ENCODE assay signal across 9 mouse cellular contexts in the genomic region with DNA sequence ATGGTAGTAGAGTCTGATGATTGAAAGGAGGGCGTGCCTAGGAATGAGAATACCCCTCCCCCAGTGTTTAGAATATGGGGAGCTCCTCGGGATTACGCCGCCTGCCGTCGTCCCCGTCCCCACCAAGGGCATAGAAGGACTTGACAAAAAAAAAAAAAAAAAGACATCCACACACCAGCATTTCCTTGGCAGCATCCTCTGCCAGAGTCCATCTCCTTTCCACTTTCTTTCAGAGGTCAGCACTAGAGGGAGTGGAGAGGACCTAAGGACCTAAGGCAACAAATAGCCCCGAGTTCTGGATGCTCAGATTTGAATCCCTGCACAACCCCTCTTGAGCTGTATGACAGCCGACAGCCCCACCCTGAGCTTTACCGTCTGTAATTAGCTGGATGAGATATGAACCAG. TPM values are rescaled to one million over a fixed set of nuclear protein-coding genes. Genes with fewer than 3 reads are reported as not detected.
DNase-seq lines count a peak whose midpoint lies in the region; ATAC-seq lines count a peak whose summit lies in the region.
"Had no signal": no experiment of that assay in that cellular context is flagged by ENCODE, and none has a peak within 500 bp of the region (broad histone marks: within the 10 kb centered on the region; RNA-seq: fewer than 3 reads in every experiment).

No protein-coding gene starts in this region.

- no peak for ATAC-seq in lung, embryonic 15.5 days (ENCODE audit: borderline replicate concordance, extremely low read depth, low FRiP score, low TSS enrichment)
- no peak for ATAC-seq in heart, embryonic 16.5 days (replicated peaks; ENCODE audit: extremely low read depth, insufficient read depth, low FRiP score)
- ATAC-seq in liver, embryonic 12.5 days: no peak
- no peak for ATAC-seq in stomach, embryonic 16.5 days (ENCODE audit: insufficient read depth, low FRiP score)

- no peaks in the 10 kb centered on the region for H3K36me3 ChIP-seq in lung, embryonic 15.5 days
- no peaks in the 10 kb centered on the region for H3K36me3 ChIP-seq in heart, embryonic 16.5 days (ENCODE audit: control insufficient read depth, insufficient read depth)
- no peaks in the 10 kb centered on the region for H3K36me3 ChIP-seq in liver, embryonic 12.5 days
- no peaks in the 10 kb centered on the region for H3K36me3 ChIP-seq in stomach, embryonic 16.5 days (ENCODE audit: control insufficient read depth, insufficient read depth, low read length)

- peak overlapping the region; percentile 95 for H3K4me3 ChIP-seq in lung, embryonic 15.5 days
- H3K4me3 ChIP-seq in heart, embryonic 16.5 days (ENCODE audit: low read length): no peak overlapping the region
- H3K4me3 ChIP-seq in liver, embryonic 12.5 days: no peak overlapping the region
- no peak overlapping the region for H3K4me3 ChIP-seq in stomach, embryonic 16.5 days (replicated peaks; ENCODE audit: low read length)

- H3K4me2 ChIP-seq in lung, embryonic 15.5 days: peak overlapping the region; percentile 85
- peak overlapping the region; percentile 97 for H3K4me2 ChIP-seq in heart, embryonic 16.5 days (ENCODE audit: low read depth, low read length)
- H3K4me2 ChIP-seq in liver, embryonic 12.5 days: peak overlapping the region; percentile 99; the same call in 1 of the 2 replicates
- H3K4me2 ChIP-seq in stomach, embryonic 16.5 days (ENCODE audit: low read depth, low read length): peak overlapping the region; percentile 94

- no peak for DNase-seq in lung, postnatal 25 days (ENCODE audit: low spot score)
- no peak for DNase-seq in frontal cortex, postnatal 25 days (ENCODE audit: low spot score in 2 of 2)
- DNase-seq in yolk sac, embryonic 10.5 days (ENCODE audit: low spot score): no peak
- no peak for DNase-seq in thymus, postnatal 4 days
- DNase-seq: right cerebral cortex, postnatal 14 days had no signal

- 2% methylated on average over 10 of the region's 10 CpGs for WGBS in lung, embryonic 15.5 days
- WGBS in heart, embryonic 16.5 days: 5% methylated on average over 10 of the region's 10 CpGs
- 5% methylated on average over 10 of the region's 10 CpGs for WGBS in liver, embryonic 12.5 days (ENCODE audit: insufficient replicate concordance)
- WGBS in stomach, embryonic 16.5 days: 3% methylated on average over 10 of the region's 10 CpGs

- no peaks in the 10 kb centered on the region for H3K9me3 ChIP-seq in lung, embryonic 15.5 days
- no peaks in the 10 kb centered on the region for H3K9me3 ChIP-seq in heart, embryonic 16.5 days (replicated peaks; ENCODE audit: control insufficient read depth, low read length)
- H3K9me3 ChIP-seq in liver, embryonic 12.5 days (replicated peaks): no peaks in the 10 kb centered on the region
- no peaks in the 10 kb centered on the region for H3K9me3 ChIP-seq in stomach, embryonic 16.5 days (replicated peaks; ENCODE audit: control insufficient read depth, low read length)

- H3K9ac ChIP-seq in lung, embryonic 15.5 days: no peak overlapping the region
- peak overlapping the region; percentile 15; the same call in 1 of the 2 replicates for H3K9ac ChIP-seq in heart, embryonic 16.5 days (ENCODE audit: low read length)
- H3K9ac ChIP-seq in liver, embryonic 12.5 days: no peak overlapping the region
- H3K9ac ChIP-seq in stomach, embryonic 16.5 days (ENCODE audit: low read length): no peak overlapping the region

- H3K4me1 ChIP-seq in lung, embryonic 15.5 days: peaks cover 47% of the 10 kb centered on the region
- H3K4me1 ChIP-seq in heart, embryonic 16.5 days (ENCODE audit: control insufficient read depth, insufficient read depth, low read length): peaks cover 39% of the 10 kb centered on the region
- peaks cover 56% of the 10 kb centered on the region for H3K4me1 ChIP-seq in liver, embryonic 12.5 days
- peaks cover 38% of the 10 kb centered on the region for H3K4me1 ChIP-seq in stomach, embryonic 16.5 days (ENCODE audit: control insufficient read depth, insufficient read depth, low read length)

- peak overlapping the region; percentile 99 for H3K27ac ChIP-seq in lung, embryonic 15.5 days
- peak overlapping the region; percentile 99 for H3K27ac ChIP-seq in heart, embryonic 16.5 days (ENCODE audit: low read length)
- H3K27ac ChIP-seq in liver, embryonic 12.5 days: peak overlapping the region; percentile 95; the same call in 1 of the 2 replicates
- peak overlapping the region; percentile 99 for H3K27ac ChIP-seq in stomach, embryonic 16.5 days (ENCODE audit: low read length)

- H3K27me3 ChIP-seq in lung, embryonic 15.5 days: no peaks in the 10 kb centered on the region
- no peaks in the 10 kb centered on the region for H3K27me3 ChIP-seq in heart, embryonic 16.5 days (ENCODE audit: control insufficient read depth, insufficient read depth, low read length)
- peaks cover 13% of the 10 kb centered on the region for H3K27me3 ChIP-seq in liver, embryonic 12.5 days (replicated peaks)
- H3K27me3 ChIP-seq in stomach, embryonic 16.5 days (ENCODE audit: control insufficient read depth, insufficient read depth, low read length): no peaks in the 10 kb centered on the region

RNA-seq across cellular contexts. Expression of a gene that starts 1.6 kb away (rescaled TPM):
- 98.2 and 99.7 TPM in 2 replicates for polyA plus RNA-seq in lung, embryonic 15.5 days (2015; fragmentation: Nextera tagmentation; extraction: Ambion mirVana)
- 68.0 and 81.9 TPM in 2 replicates for polyA plus RNA-seq in heart, embryonic 16.5 days (2015; fragmentation: Nextera tagmentation; extraction: Ambion mirVana)
- polyA plus RNA-seq in liver, embryonic 12.5 days (2016; fragmentation: Nextera tagmentation; extraction: Ambion mirVana): 53.2 and 53.4 TPM in 2 replicates
- polyA plus RNA-seq in stomach, embryonic 16.5 days (2015; fragmentation: Nextera tagmentation; extraction: Ambion mirVana): 37.4 and 41.4 TPM in 2 replicates

RNA-seq across cellular contexts. Expression of a gene that starts 1.9 kb away (rescaled TPM):
- 28.0 and 29.5 TPM in 2 replicates for polyA plus RNA-seq in lung, embryonic 15.5 days (2015; fragmentation: Nextera tagmentation; extraction: Ambion mirVana)
- 19.3 and 22.4 TPM in 2 replicates for polyA plus RNA-seq in heart, embryonic 16.5 days (2015; fragmentation: Nextera tagmentation; extraction: Ambion mirVana)
- 34.8 and 36.0 TPM in 2 replicates for polyA plus RNA-seq in liver, embryonic 12.5 days (2016; fragmentation: Nextera tagmentation; extraction: Ambion mirVana)
- 26.2 and 30.3 TPM in 2 replicates for polyA plus RNA-seq in stomach, embryonic 16.5 days (2015; fragmentation: Nextera tagmentation; extraction: Ambion mirVana)

RNA-seq across cellular contexts. Expression of a gene that starts 29.0 kb away (rescaled TPM):
- polyA plus RNA-seq in lung, embryonic 15.5 days (2015; fragmentation: Nextera tagmentation; extraction: Ambion mirVana): 76.4 and 77.7 TPM in 2 replicates
- 42.5 and 53.8 TPM in 2 replicates for polyA plus RNA-seq in heart, embryonic 16.5 days (2015; fragmentation: Nextera tagmentation; extraction: Ambion mirVana)
- 136 and 147 TPM in 2 replicates for polyA plus RNA-seq in liver, embryonic 12.5 days (2016; fragmentation: Nextera tagmentation; extraction: Ambion mirVana)
- 72.7 and 79.8 TPM in 2 replicates for polyA plus RNA-seq in stomach, embryonic 16.5 days (2015; fragmentation: Nextera tagmentation; extraction: Ambion mirVana)

RNA-seq across cellular contexts. Expression of a gene that starts 43.3 kb away (rescaled TPM):
- polyA plus RNA-seq in lung, embryonic 15.5 days (2015; fragmentation: Nextera tagmentation; extraction: Ambion mirVana): 9.7 and 11.1 TPM in 2 replicates
- 7.4 and 8.5 TPM in 2 replicates for polyA plus RNA-seq in heart, embryonic 16.5 days (2015; fragmentation: Nextera tagmentation; extraction: Ambion mirVana)
- polyA plus RNA-seq in liver, embryonic 12.5 days (2016; fragmentation: Nextera tagmentation; extraction: Ambion mirVana): 3.5 and 3.9 TPM in 2 replicates
- polyA plus RNA-seq in stomach, embryonic 16.5 days (2015; fragmentation: Nextera tagmentation; extraction: Ambion mirVana): 8.5 and 9.0 TPM in 2 replicates

RNA-seq across cellular contexts. Expression of a gene that starts 48.3 kb away (rescaled TPM):
- polyA plus RNA-seq in lung, embryonic 15.5 days (2015; fragmentation: Nextera tagmentation; extraction: Ambion mirVana): 15.6 and 17.9 TPM in 2 replicates
- polyA plus RNA-seq in heart, embryonic 16.5 days (2015; fragmentation: Nextera tagmentation; extraction: Ambion mirVana): 14.8 and 15.3 TPM in 2 replicates
- polyA plus RNA-seq in liver, embryonic 12.5 days (2016; fragmentation: Nextera tagmentation; extraction: Ambion mirVana): 6.5 TPM in 2 replicates
- 15.4 and 17.7 TPM in 2 replicates for polyA plus RNA-seq in stomach, embryonic 16.5 days (2015; fragmentation: Nextera tagmentation; extraction: Ambion mirVana)
